ENCODE assay signal across 7 mouse cellular contexts in the genomic region with DNA sequence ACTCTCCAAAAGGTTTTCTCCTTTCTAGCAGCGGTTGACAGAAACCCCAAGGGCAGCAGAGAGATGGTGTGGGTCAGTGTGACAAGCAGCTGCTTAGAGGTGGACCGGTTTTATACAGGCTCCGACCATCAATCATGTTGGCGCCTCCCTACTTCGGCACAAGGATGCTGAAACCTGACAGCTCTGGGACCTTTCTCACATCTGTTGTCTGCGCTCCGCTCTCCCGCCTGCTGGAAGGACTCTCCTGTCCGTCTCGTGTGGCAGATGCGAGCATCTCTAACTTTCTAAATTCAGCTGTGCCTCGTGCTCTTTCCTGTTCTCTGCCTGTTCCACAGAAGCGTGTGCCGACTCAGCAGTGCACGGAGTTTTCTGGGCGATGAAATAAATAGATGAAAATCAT. TPM values are rescaled to one million over a fixed set of nuclear protein-coding genes. Genes with fewer than 3 reads are reported as not detected.
DNase-seq lines count a peak whose midpoint lies in the region; ATAC-seq lines count a peak whose summit lies in the region.

A gene (minus strand): TSS at position 210 of the 400 bp plus-strand sequence.

- WGBS in kidney, embryonic 16.5 days = 7% methylated on average over 16 of the region's 16 CpGs
- WGBS in hindbrain, embryonic 12.5 days = 25% methylated on average over 16 of the region's 16 CpGs

- peak; percentile 75 for ATAC-seq in kidney, embryonic 16.5 days (ENCODE audit: low FRiP score, low TSS enrichment)
- ATAC-seq in hindbrain, embryonic 12.5 days (ENCODE audit: low FRiP score) = peak; percentile 75

- H3K36me3 ChIP-seq in kidney, embryonic 16.5 days (ENCODE audit: insufficient read depth, low read length) = no peaks in the 10 kb centered on the region
- no peaks in the 10 kb centered on the region for H3K36me3 ChIP-seq in hindbrain, embryonic 12.5 days

- DNase-seq in kidney, postnatal 25 days = no peak
- peak; percentile 51 for DNase-seq in embryo, embryonic 9.5 days (ENCODE audit: extremely low spot score)
- peak; percentile 62 for DNase-seq in neural tube, embryonic 10.5 days (ENCODE audit: extremely low spot score, low spot score)
- DNase-seq in thymus, postnatal 4 days = no peak
- DNase-seq in urinary bladder, postnatal 14 days (ENCODE audit: low spot score) = no peak

- H3K9ac ChIP-seq in kidney, embryonic 16.5 days (replicated peaks; ENCODE audit: low read length) = no peak within 1 kb of the TSS
- no peak within 1 kb of the TSS for H3K9ac ChIP-seq in hindbrain, embryonic 12.5 days

- no peaks in the 10 kb centered on the region for H3K9me3 ChIP-seq in kidney, embryonic 16.5 days (ENCODE audit: low read length)
- no peaks in the 10 kb centered on the region for H3K9me3 ChIP-seq in hindbrain, embryonic 12.5 days (replicated peaks)

- no peaks in the 10 kb centered on the region for H3K27me3 ChIP-seq in kidney, embryonic 16.5 days (ENCODE audit: insufficient read depth, low read length)
- no peaks in the 10 kb centered on the region for H3K27me3 ChIP-seq in hindbrain, embryonic 12.5 days

- H3K4me2 ChIP-seq in kidney, embryonic 16.5 days (replicated peaks; ENCODE audit: low read depth, low read length) = peak within 1 kb of the TSS; percentile 14; the same call in 1 of the 2 replicates
- peak within 1 kb of the TSS; percentile 43 for H3K4me2 ChIP-seq in hindbrain, embryonic 12.5 days (replicated peaks)

- H3K4me1 ChIP-seq in kidney, embryonic 16.5 days (ENCODE audit: insufficient read depth, low read length) = peaks cover 6% of the 10 kb centered on the region; the same call in 1 of the 2 replicates
- H3K4me1 ChIP-seq in hindbrain, embryonic 12.5 days = peaks cover 7% of the 10 kb centered on the region; the same call in 1 of the 2 replicates

- H3K4me3 ChIP-seq in kidney, embryonic 16.5 days (ENCODE audit: low read length) = no peak within 1 kb of the TSS
- H3K4me3 ChIP-seq in hindbrain, embryonic 12.5 days = peak within 1 kb of the TSS; percentile 10; the same call in 1 of the 2 replicates

- no peak within 1 kb of the TSS for H3K27ac ChIP-seq in kidney, embryonic 16.5 days (ENCODE audit: low read length)
- no peak within 1 kb of the TSS for H3K27ac ChIP-seq in hindbrain, embryonic 12.5 days

RNA-seq across cellular contexts. Expression of the gene that starts here (rescaled TPM):
- 5.2 and 6.5 TPM in 2 replicates for polyA plus RNA-seq in kidney, embryonic 16.5 days (2015; fragmentation: Nextera tagmentation; extraction: Ambion mirVana)
- polyA plus RNA-seq in hindbrain, embryonic 12.5 days (2016; fragmentation: Nextera tagmentation; extraction: Ambion mirVana) = 12.1 and 16.9 TPM in 2 replicates

Comparison
In these comparisons a context has a peak if more than half of its experiments do, and no peak if none do; other contexts are left out.
1. DNase-seq: peak in embryo, embryonic 9.5 days (single experiment) and neural tube, embryonic 10.5 days (single experiment); none in kidney, postnatal 25 days (0 of 2), thymus, postnatal 4 days (single experiment) and urinary bladder, postnatal 14 days (single experiment).